Mouse (Mus musculus): ENCODE measurements around the gene Med10.

- TF ChIP-seq CTCF (IDR thresholded peaks at IDR 0.05; ENCODE audit: control insufficient read depth, insufficient read depth, insufficient replicate concordance, low read depth, low read length): no peak
- no peak for TF ChIP-seq POLR2A (IDR thresholded peaks at IDR 0.05; ENCODE audit: control insufficient read depth, low read depth, low read length)
These were observed at the start of gene Med10 for GRCm38 (mm10) chr13:69802095-69802494.

Data from testis, adult 2 months (tissue).